Mouse (Mus musculus): ENCODE measurements around the gene Gm2000. TPM values are rescaled to one million over a fixed set of nuclear protein-coding genes. Genes with fewer than 3 reads are reported as not detected.
"Not testable (repeated sequence)": the region's sequence is repeated elsewhere in the genome, so short reads cannot be mapped to it uniquely, and the experiment has no call there.

Gm2000 gene
- polyA plus RNA-seq, 2 experiments: 150 to 682 TPM

DNA sequence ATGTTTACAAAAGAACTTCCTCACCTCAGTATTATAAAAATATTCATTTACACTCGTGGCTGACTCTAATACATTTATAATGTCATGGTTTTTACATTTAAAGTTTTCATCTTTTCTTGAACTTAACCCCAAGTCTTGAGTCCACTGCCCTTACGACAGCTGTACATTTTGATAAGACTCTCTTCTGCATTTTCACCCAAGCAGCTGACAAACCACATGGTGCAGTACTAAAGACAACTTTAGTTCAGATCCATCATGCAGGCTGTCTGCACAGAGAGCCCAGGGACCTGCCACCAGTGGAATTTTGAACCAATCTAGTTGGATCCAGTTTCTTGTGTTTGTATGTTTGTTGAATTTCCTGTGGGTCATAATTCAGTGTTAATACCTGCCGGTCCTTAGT lies 21.0 kb downstream of the Gm2000 start:
- no peak overlapping the region for H3K9ac ChIP-seq (replicated peaks)
- 24% methylated on average over 3 of the region's 3 CpGs for WGBS (ENCODE audit: insufficient replicate concordance)

DNA sequence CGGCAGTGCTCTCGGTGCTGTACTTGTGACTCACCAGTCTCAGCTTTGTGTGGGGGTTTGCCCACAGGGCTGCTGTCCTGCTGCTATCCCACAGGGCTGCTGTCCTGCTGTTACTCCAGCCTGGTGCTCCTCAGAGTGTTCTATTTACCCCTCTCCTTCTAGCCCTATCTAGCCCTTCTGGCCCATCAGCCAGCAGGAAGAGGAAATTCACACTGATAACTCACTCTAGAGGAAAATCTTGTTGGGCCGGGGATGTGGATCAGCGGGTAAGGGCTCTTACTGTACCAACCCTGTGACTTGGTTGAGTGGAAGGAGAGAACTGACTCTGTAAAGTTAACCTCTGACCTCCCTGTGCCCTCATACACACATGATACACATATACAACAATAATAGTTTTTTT lies 27.3 kb downstream of the Gm2000 start:
- H3K9me3 ChIP-seq (ENCODE audit: control insufficient read depth, low read length): no peaks in the 10 kb centered on the region
- no peak overlapping the region for H3K9ac ChIP-seq (replicated peaks)
- H3K36me3 ChIP-seq (replicated peaks; ENCODE audit: control insufficient read depth, insufficient read depth, low read depth): no peaks in the 10 kb centered on the region
- no peak overlapping the region for H3K4me3 ChIP-seq (ENCODE audit: insufficient read depth in 1 of 2, low read depth in 2 of 2, low read length in 2 of 2)
- no peak for ATAC-seq (ENCODE audit: insufficient read depth)
- 34% methylated on average over 4 of the region's 4 CpGs for WGBS (ENCODE audit: insufficient replicate concordance)
- no peak overlapping the region for H3K4me2 ChIP-seq (ENCODE audit: low read depth)
- no peaks in the 10 kb centered on the region for H3K4me1 ChIP-seq (replicated peaks; ENCODE audit: control insufficient read depth in 2 of 2, insufficient read depth in 2 of 2, low read length in 1 of 2)
- TF ChIP-seq EP300 (IDR thresholded peaks at IDR 0.05; ENCODE audit: low read depth) (no peak), CTCF (IDR thresholded peaks at IDR 0.05; ENCODE audit: low read depth) (no peak)
- H3K27me3 ChIP-seq (ENCODE audit: control insufficient read depth, insufficient read depth, low read length): no peaks in the 10 kb centered on the region
- no peak overlapping the region for H3K27ac ChIP-seq
- no peak for DNase-seq (ENCODE audit: low read depth in 3 of 3, low spot score in 3 of 3)

More for the DNA sequence above, 21.0 kb downstream of the Gm2000 start:
- peak; percentile 85; the same call in 1 of the 2 replicates for ATAC-seq (ENCODE audit: insufficient read depth)
- Histone ChIP-seq H3K4me1 (replicated peaks; ENCODE audit: control insufficient read depth in 2 of 2, insufficient read depth in 2 of 2, low read length in 1 of 2) (peaks cover 0 to 11% of the 10 kb centered on the region in 2 experiments; a peak in 2 of 4 replicates), H3K27ac (no peak overlapping the region), H3K4me2 (ENCODE audit: low read depth) (no peak overlapping the region), H3K4me3 (ENCODE audit: insufficient read depth in 1 of 2, low read depth in 2 of 2, low read length in 2 of 2) (no peak overlapping the region), H3K9me3 (ENCODE audit: control insufficient read depth, low read length) (no peaks in the 10 kb centered on the region), H3K36me3 (replicated peaks; ENCODE audit: control insufficient read depth, insufficient read depth, low read depth) (no peaks in the 10 kb centered on the region), H3K27me3 (ENCODE audit: control insufficient read depth, insufficient read depth, low read length) (no peaks in the 10 kb centered on the region)
- TF ChIP-seq EP300 (IDR thresholded peaks at IDR 0.05; ENCODE audit: low read depth): no peak
- TF ChIP-seq CTCF (IDR thresholded peaks at IDR 0.05; ENCODE audit: low read depth): no peak
- DNase-seq (ENCODE audit: low read depth in 3 of 3, low spot score in 3 of 3): peak; percentile 20 to 47 (median 35)

- not testable (repeated sequence) for DNase-seq (ENCODE audit: low read depth in 3 of 3, low spot score in 3 of 3); H3K4me1 ChIP-seq (replicated peaks; ENCODE audit: control insufficient read depth in 2 of 2, insufficient read depth in 2 of 2, low read length in 1 of 2); H3K4me2 ChIP-seq (ENCODE audit: low read depth); H3K27me3 ChIP-seq (ENCODE audit: control insufficient read depth, insufficient read depth, low read length); H3K4me3 ChIP-seq (ENCODE audit: insufficient read depth in 1 of 2, low read depth in 2 of 2, low read length in 2 of 2); H3K36me3 ChIP-seq (replicated peaks; ENCODE audit: control insufficient read depth, insufficient read depth, low read depth); H3K27ac ChIP-seq; H3K9me3 ChIP-seq (ENCODE audit: control insufficient read depth, low read length); H3K9ac ChIP-seq (replicated peaks); ATAC-seq (ENCODE audit: insufficient read depth)
- WGBS (ENCODE audit: insufficient replicate concordance): 61% methylated on average over 1 of the region's 3 CpGs
Measured at GRCm38 (mm10) chr1:156400159-156400558, 34.3 kb downstream of the Gm2000 start.

- no peaks in the 10 kb centered on the region for H3K9me3 ChIP-seq (ENCODE audit: control insufficient read depth, low read length)
- ATAC-seq (ENCODE audit: insufficient read depth) (no peak), DNase-seq (ENCODE audit: low read depth in 3 of 3, low spot score in 3 of 3) (no peak)
- H3K27ac ChIP-seq: no peak overlapping the region
- H3K4me2 ChIP-seq (ENCODE audit: low read depth): no peak overlapping the region
- no peaks in the 10 kb centered on the region for H3K4me1 ChIP-seq (replicated peaks; ENCODE audit: control insufficient read depth in 2 of 2, insufficient read depth in 2 of 2, low read length in 1 of 2)
- no peak for TF ChIP-seq CTCF (IDR thresholded peaks at IDR 0.05; ENCODE audit: low read depth)
- no peak for TF ChIP-seq EP300 (IDR thresholded peaks at IDR 0.05; ENCODE audit: low read depth)
- H3K9ac ChIP-seq (replicated peaks): no peak overlapping the region
- WGBS (ENCODE audit: insufficient replicate concordance): 35% methylated on average over 2 of the region's 2 CpGs
- no peaks in the 10 kb centered on the region for H3K27me3 ChIP-seq (ENCODE audit: control insufficient read depth, insufficient read depth, low read length)
- H3K4me3 ChIP-seq (ENCODE audit: insufficient read depth in 1 of 2, low read depth in 2 of 2, low read length in 2 of 2): no peak overlapping the region
- H3K36me3 ChIP-seq (replicated peaks; ENCODE audit: control insufficient read depth, insufficient read depth, low read depth): no peaks in the 10 kb centered on the region
Measured at GRCm38 (mm10) chr1:156402491-156402890, 36.7 kb downstream of the Gm2000 start.

DNA sequence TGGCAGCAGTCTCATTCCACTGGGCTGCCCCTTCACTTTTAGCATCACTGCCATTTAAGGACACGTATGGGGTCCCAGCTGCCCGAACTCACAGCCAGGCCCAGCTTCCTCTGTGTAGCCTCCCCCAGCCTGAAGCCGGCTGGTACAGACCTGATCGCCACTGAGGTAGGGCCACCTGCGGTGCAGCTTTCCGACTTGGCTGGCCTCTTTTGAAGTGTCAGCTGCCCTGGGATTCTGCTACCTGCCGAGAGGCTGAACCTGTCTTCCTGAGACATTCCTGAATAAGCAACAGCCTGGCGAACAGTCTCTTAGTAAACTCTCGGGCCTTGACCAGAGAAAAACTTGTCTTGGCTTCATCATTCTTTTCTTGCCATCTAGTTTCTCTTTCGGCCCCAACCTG lies 37.4 kb downstream of the Gm2000 start:
- Histone ChIP-seq H3K9ac (replicated peaks) (no peak overlapping the region), H3K36me3 (replicated peaks; ENCODE audit: control insufficient read depth, insufficient read depth, low read depth) (no peaks in the 10 kb centered on the region), H3K4me1 (replicated peaks; ENCODE audit: control insufficient read depth in 2 of 2, insufficient read depth in 2 of 2, low read length in 1 of 2) (no peaks in the 10 kb centered on the region), H3K9me3 (ENCODE audit: control insufficient read depth, low read length) (no peaks in the 10 kb centered on the region), H3K4me2 (ENCODE audit: low read depth) (no peak overlapping the region), H3K4me3 (ENCODE audit: insufficient read depth in 1 of 2, low read depth in 2 of 2, low read length in 2 of 2) (no peak overlapping the region), H3K27me3 (ENCODE audit: control insufficient read depth, insufficient read depth, low read length) (no peaks in the 10 kb centered on the region), H3K27ac (no peak overlapping the region)
- TF ChIP-seq EP300 (IDR thresholded peaks at IDR 0.05; ENCODE audit: low read depth): no peak
- TF ChIP-seq CTCF (IDR thresholded peaks at IDR 0.05; ENCODE audit: low read depth): no peak
- DNase-seq (ENCODE audit: low read depth in 3 of 3, low spot score in 3 of 3) (no peak), ATAC-seq (ENCODE audit: insufficient read depth) (no peak)
- 75% methylated on average over 10 of the region's 10 CpGs for WGBS (ENCODE audit: insufficient replicate concordance)
